Mouse (Mus musculus): ENCODE measurements around the gene Klk8. TPM values are rescaled to one million over a fixed set of nuclear protein-coding genes. Genes with fewer than 3 reads are reported as not detected.

Klk8 gene
- polyA plus RNA-seq (2012; rRNA removed): 12.6 and 18.4 TPM in 2 replicates
- 30.5 and 34.7 TPM in 2 replicates for polyA plus RNA-seq (2014; fragmentation: Nextera tagmentation; extraction: Ambion mirVana)

GRCm38 (mm10) chr7:43797333-43797769, at the start of gene Klk8:
Klk8 (plus strand) TSS chr7:43797577.
- Histone ChIP-seq H3K9me3 (ENCODE audit: control insufficient read depth, low read length) (no peaks in the 10 kb centered on the region), H3K27ac (replicated peaks; ENCODE audit: low read depth, low read length) (no peak within 1 kb of the TSS), H3K4me1 (ENCODE audit: control insufficient read depth, insufficient read depth, low read length) (peaks cover 11% of the 10 kb centered on the region; the same call in 1 of the 2 replicates), H3K9ac (ENCODE audit: low read depth, low read length, severe bottlenecking) (peak within 1 kb of the TSS; percentile 46), H3K4me3 (replicated peaks; ENCODE audit: low read length) (peak within 1 kb of the TSS; percentile 48), H3K27me3 (ENCODE audit: control insufficient read depth, insufficient read depth, low read length) (peaks cover 7% of the 10 kb centered on the region; the same call in 1 of the 2 replicates), H3K36me3 (ENCODE audit: control insufficient read depth, insufficient read depth, low read length) (no peaks in the 10 kb centered on the region), H3K4me2 (replicated peaks; ENCODE audit: low read depth, low read length, severe bottlenecking) (peak within 1 kb of the TSS; percentile 79)
- WGBS: 1% methylated on average over 27 of the region's 28 CpGs
- DNase-seq (ENCODE audit: low spot score) (no peak), ATAC-seq (ENCODE audit: low FRiP score, low read depth) (peak; percentile 34; the same call in 1 of the 2 replicates)
- TF ChIP-seq POLR2A (IDR thresholded peaks at IDR 0.05; ENCODE audit: borderline replicate concordance, extremely low read depth, insufficient read depth, insufficient read length): no peak

GRCm38 (mm10) chr7:43747788-43748187, 49.6 kb upstream of the Klk8 start:
- H3K36me3 ChIP-seq (ENCODE audit: control insufficient read depth, insufficient read depth, low read length): no peaks in the 10 kb centered on the region
- no peak for DNase-seq (ENCODE audit: low spot score)
- H3K27me3 ChIP-seq (ENCODE audit: control insufficient read depth, insufficient read depth, low read length): no peaks in the 10 kb centered on the region
- no peaks in the 10 kb centered on the region for H3K9me3 ChIP-seq (ENCODE audit: control insufficient read depth, low read length)
- no peak overlapping the region for H3K9ac ChIP-seq (ENCODE audit: low read depth, low read length, severe bottlenecking)
- ATAC-seq (ENCODE audit: low FRiP score, low read depth): no peak
- H3K27ac ChIP-seq (replicated peaks; ENCODE audit: low read depth, low read length): no peak overlapping the region
- WGBS: 58% methylated on average over 1 of the region's 1 CpGs
- H3K4me1 ChIP-seq (ENCODE audit: control insufficient read depth, insufficient read depth, low read length): no peaks in the 10 kb centered on the region
- H3K4me3 ChIP-seq (replicated peaks; ENCODE audit: low read length): no peak overlapping the region
- TF ChIP-seq POLR2A (IDR thresholded peaks at IDR 0.05; ENCODE audit: borderline replicate concordance, extremely low read depth, insufficient read depth, insufficient read length): no peak
- H3K4me2 ChIP-seq (replicated peaks; ENCODE audit: low read depth, low read length, severe bottlenecking): no peak overlapping the region

- Histone ChIP-seq H3K4me3 (replicated peaks; ENCODE audit: low read length) (no peak overlapping the region), H3K9ac (ENCODE audit: low read depth, low read length, severe bottlenecking) (no peak overlapping the region), H3K27ac (replicated peaks; ENCODE audit: low read depth, low read length) (no peak overlapping the region), H3K36me3 (ENCODE audit: control insufficient read depth, insufficient read depth, low read length) (no peaks in the 10 kb centered on the region), H3K9me3 (ENCODE audit: control insufficient read depth, low read length) (no peaks in the 10 kb centered on the region), H3K27me3 (ENCODE audit: control insufficient read depth, insufficient read depth, low read length) (no peaks in the 10 kb centered on the region), H3K4me2 (replicated peaks; ENCODE audit: low read depth, low read length, severe bottlenecking) (no peak overlapping the region), H3K4me1 (ENCODE audit: control insufficient read depth, insufficient read depth, low read length) (no peaks in the 10 kb centered on the region)
- DNase-seq (ENCODE audit: low spot score): no peak
- no peak for TF ChIP-seq POLR2A (IDR thresholded peaks at IDR 0.05; ENCODE audit: borderline replicate concordance, extremely low read depth, insufficient read depth, insufficient read length)
- WGBS: 65% methylated on average over 2 of the region's 2 CpGs
- no peak for ATAC-seq (ENCODE audit: low FRiP score, low read depth)
Measured at GRCm38 (mm10) chr7:43752806-43753205, 44.6 kb upstream of the Klk8 start.

GRCm38 (mm10) chr7:43766484-43766883, 30.9 kb upstream of the Klk8 start:
- no peak for TF ChIP-seq POLR2A (IDR thresholded peaks at IDR 0.05; ENCODE audit: borderline replicate concordance, extremely low read depth, insufficient read depth, insufficient read length)
- WGBS: 52% methylated on average over 8 of the region's 8 CpGs
- ATAC-seq (ENCODE audit: low FRiP score, low read depth): no peak
- no peak for DNase-seq (ENCODE audit: low spot score)
- Histone ChIP-seq H3K9me3 (ENCODE audit: control insufficient read depth, low read length) (no peaks in the 10 kb centered on the region), H3K36me3 (ENCODE audit: control insufficient read depth, insufficient read depth, low read length) (no peaks in the 10 kb centered on the region), H3K27me3 (ENCODE audit: control insufficient read depth, insufficient read depth, low read length) (no peaks in the 10 kb centered on the region), H3K27ac (replicated peaks; ENCODE audit: low read depth, low read length) (no peak overlapping the region), H3K9ac (ENCODE audit: low read depth, low read length, severe bottlenecking) (no peak overlapping the region), H3K4me1 (ENCODE audit: control insufficient read depth, insufficient read depth, low read length) (no peaks in the 10 kb centered on the region), H3K4me3 (replicated peaks; ENCODE audit: low read length) (no peak overlapping the region), H3K4me2 (replicated peaks; ENCODE audit: low read depth, low read length, severe bottlenecking) (no peak overlapping the region)

GRCm38 (mm10) chr7:43768597-43768996, 28.8 kb upstream of the Klk8 start, which contains the start of gene Klk12:
Klk12 (plus strand) TSS chr7:43768897.
- 79% methylated on average over 4 of the region's 4 CpGs for WGBS

More at GRCm38 (mm10) chr7:43768597-43768996, 28.8 kb upstream of the Klk8 start, which contains the start of gene Klk12:
- Histone ChIP-seq H3K9ac (ENCODE audit: low read depth, low read length, severe bottlenecking) (no peak within 1 kb of the TSS), H3K4me2 (replicated peaks; ENCODE audit: low read depth, low read length, severe bottlenecking) (no peak within 1 kb of the TSS), H3K4me1 (ENCODE audit: control insufficient read depth, insufficient read depth, low read length) (no peaks in the 10 kb centered on the region), H3K36me3 (ENCODE audit: control insufficient read depth, insufficient read depth, low read length) (no peaks in the 10 kb centered on the region), H3K27ac (replicated peaks; ENCODE audit: low read depth, low read length) (no peak within 1 kb of the TSS), H3K4me3 (replicated peaks; ENCODE audit: low read length) (no peak within 1 kb of the TSS), H3K9me3 (ENCODE audit: control insufficient read depth, low read length) (no peaks in the 10 kb centered on the region), H3K27me3 (ENCODE audit: control insufficient read depth, insufficient read depth, low read length) (no peaks in the 10 kb centered on the region)
- TF ChIP-seq POLR2A (IDR thresholded peaks at IDR 0.05; ENCODE audit: borderline replicate concordance, extremely low read depth, insufficient read depth, insufficient read length): no peak
- no peak for DNase-seq (ENCODE audit: low spot score)
- ATAC-seq (ENCODE audit: low FRiP score, low read depth): no peak
